Mouse (Mus musculus) bone marrow, adult 2 months (tissue): ENCODE data around the gene Egfr.

Experiments
- CTCF ChIP-seq: fragments of 200-500 bp; IDR thresholded peaks from 2 replicates; pipeline ENCODE4 v1.5.1; 2011; ENCODE audit warnings: low read length, control low read depth; ENCODE audit not compliant: control insufficient read depth, insufficient read depth
- POLR2A ChIP-seq: fragments of 200-500 bp; IDR thresholded peaks from 2 replicates; pipeline ENCODE4 v1.6.1; 2011; ENCODE audit warnings: low read depth, mild to moderate bottlenecking, control low read depth, low read length, borderline replicate concordance; ENCODE audit not compliant: control insufficient read depth

DNA sequence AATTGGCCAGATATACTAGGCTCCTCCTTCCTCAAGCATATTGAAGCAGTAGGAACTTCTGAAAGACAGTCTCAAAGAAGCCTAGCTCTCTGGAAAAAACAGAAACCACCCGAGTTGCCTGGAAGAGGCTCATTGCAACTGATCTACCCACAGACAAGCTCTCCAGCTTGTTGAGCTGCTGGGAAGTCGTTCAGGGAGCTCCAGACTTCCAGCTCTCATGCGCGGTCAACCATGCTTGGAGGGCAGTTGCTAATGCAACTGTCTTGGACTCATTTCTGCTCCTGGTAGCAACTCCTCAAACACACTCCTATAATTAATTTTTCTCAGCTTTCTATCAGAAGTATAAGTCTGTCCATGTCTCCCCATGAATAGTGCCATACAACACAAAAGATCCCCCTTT lies 191.0 kb downstream of the Egfr start:
- TF ChIP-seq POLR2A, result no peak
- TF ChIP-seq CTCF, result no peak
